Mouse (Mus musculus) bone marrow, adult 2 months (tissue): Measurements from ENCODE around the gene Tsc2.

Source experiments
- CTCF ChIP-seq: fragments of 200-500 bp; IDR thresholded peaks from 2 replicates; pipeline ENCODE4 v1.5.1; 2011; ENCODE audit warnings: low read length, control low read depth; ENCODE audit not compliant: control insufficient read depth, insufficient read depth
- POLR2A ChIP-seq: fragments of 200-500 bp; IDR thresholded peaks from 2 replicates; pipeline ENCODE4 v1.6.1; 2011; ENCODE audit warnings: low read depth, mild to moderate bottlenecking, control low read depth, low read length, borderline replicate concordance; ENCODE audit not compliant: control insufficient read depth

GRCm38 (mm10) chr17:24633831-24634230 lies 1.4 kb upstream of the Tsc2 start:
- TF ChIP-seq CTCF: no peak
- TF ChIP-seq POLR2A: no peak
